Mouse (Mus musculus) liver, adult 2 months (tissue): ENCODE measurements around the gene Elof1.

ENCODE experiments used
- CTCF ChIP-seq: fragments of 200-500 bp; IDR thresholded peaks from 2 replicates; pipeline ENCODE4 v1.5.1; 2011; ENCODE audit warnings: low read depth, low read length, control low read depth
- POLR2A ChIP-seq: fragments of 200-500 bp; IDR thresholded peaks from 2 replicates; pipeline ENCODE4 v1.6.1; 2011; ENCODE audit warnings: low read length, control low read depth; ENCODE audit not compliant: insufficient read depth; ENCODE audit errors: extremely low read depth

DNA sequence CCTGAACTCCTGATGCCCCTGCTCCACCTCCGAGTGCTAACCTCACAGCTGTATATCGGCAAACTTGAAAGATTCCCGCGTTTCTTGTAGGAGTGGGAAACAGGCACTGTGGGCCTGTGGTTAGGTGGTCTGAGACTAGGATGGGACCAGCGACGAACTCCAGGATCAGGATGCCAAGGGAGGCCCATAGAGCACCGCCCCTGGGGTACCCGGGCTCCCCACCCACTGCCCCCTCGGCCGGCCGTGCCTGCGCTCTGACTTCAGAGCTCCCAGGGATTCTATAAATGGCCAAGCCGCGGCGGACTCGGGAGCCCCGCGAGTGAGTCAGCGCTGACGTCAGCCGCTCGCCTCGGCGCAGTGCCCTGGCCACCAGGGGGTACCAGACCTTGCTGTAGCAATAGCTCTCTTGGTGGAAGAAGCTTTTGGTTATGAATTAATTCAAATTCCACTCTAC, 21.1 kb downstream of the Elof1 start:
- peak; percentile 81 for TF ChIP-seq CTCF
- TF ChIP-seq POLR2A, result no peak
